Mouse (Mus musculus) forebrain, embryonic 13.5 days (tissue): ENCODE measurements around the gene Stip1. TPM values are rescaled to one million over a fixed set of nuclear protein-coding genes. Genes with fewer than 3 reads are reported as not detected.

Experiments used
- ATAC-seq: fragments of 200-750 bp; cut with Nextera tagmentation; 2 replicates; pipeline ENCODE4 v1.8.0; 2017
- H3K27ac ChIP-seq: fragments of 300-500 bp; sonication (generic); 2 replicates; pipeline ENCODE4 v1.5.1; 2015; ENCODE audit warnings: inconsistent platforms, mild to moderate bottlenecking, moderate library complexity
- H3K27me3 ChIP-seq: fragments of 300-500 bp; sonication (generic); 2 replicates; pipeline ENCODE4 v1.6.1; 2015; ENCODE audit warnings: mild to moderate bottlenecking, inconsistent platforms
- H3K36me3 ChIP-seq: fragments of 300-500 bp; sonication (generic); 2 replicates; pipeline ENCODE4 v1.6.1; 2015; ENCODE audit warnings: mild to moderate bottlenecking, inconsistent platforms; ENCODE audit not compliant: poor library complexity, severe bottlenecking
- H3K4me1 ChIP-seq: fragments of 300-500 bp; sonication (generic); 2 replicates; pipeline ENCODE4 v1.6.1; 2015; ENCODE audit warnings: inconsistent platforms
- H3K4me2 ChIP-seq: fragments of 300-500 bp; sonication (generic); 2 replicates; pipeline ENCODE4 v1.6.1; 2015; ENCODE audit warnings: inconsistent platforms, mild to moderate bottlenecking, moderate library complexity
- H3K4me3 ChIP-seq: fragments of 300-500 bp; sonication (generic); 2 replicates; pipeline ENCODE4 v1.5.1; 2015; ENCODE audit warnings: mild to moderate bottlenecking, inconsistent platforms
- H3K9ac ChIP-seq: fragments of 300-500 bp; sonication (generic); 2 replicates; pipeline ENCODE4 v1.6.1; 2015; ENCODE audit warnings: mild to moderate bottlenecking, inconsistent platforms
- H3K9me3 ChIP-seq: fragments of 300-500 bp; sonication (generic); replicated peaks from 2 replicates; pipeline ENCODE4 v1.6.1; 2016; ENCODE audit warnings: inconsistent platforms
- whole genome bisulfite sequencing: fragments of 180-500 bp; shearing (Covaris S2); methylation state at CpG from one replicate; pipeline ENCODE4 v1.1.7; 2015; 5-methylcytosine and 5-hydroxymethylcytosine counted together
- polyA plus RNA-seq: library from polyadenylated mRNA; unstranded; fragments of >200 nt; fragmentation: Nextera tagmentation; extraction: Ambion mirVana; gene quantifications from 2 replicates; pipeline ENCODE4 v1.2.1, GENCODE M21; 2015

Gene Stip1
- polyA plus RNA-seq, 1 experiment from 2014 or later, result 289 TPM

- no peak for ATAC-seq
Observed at GRCm38 (mm10) chr19:6977759-6978638, 61.8 kb downstream of the Stip1 start.

DNA sequence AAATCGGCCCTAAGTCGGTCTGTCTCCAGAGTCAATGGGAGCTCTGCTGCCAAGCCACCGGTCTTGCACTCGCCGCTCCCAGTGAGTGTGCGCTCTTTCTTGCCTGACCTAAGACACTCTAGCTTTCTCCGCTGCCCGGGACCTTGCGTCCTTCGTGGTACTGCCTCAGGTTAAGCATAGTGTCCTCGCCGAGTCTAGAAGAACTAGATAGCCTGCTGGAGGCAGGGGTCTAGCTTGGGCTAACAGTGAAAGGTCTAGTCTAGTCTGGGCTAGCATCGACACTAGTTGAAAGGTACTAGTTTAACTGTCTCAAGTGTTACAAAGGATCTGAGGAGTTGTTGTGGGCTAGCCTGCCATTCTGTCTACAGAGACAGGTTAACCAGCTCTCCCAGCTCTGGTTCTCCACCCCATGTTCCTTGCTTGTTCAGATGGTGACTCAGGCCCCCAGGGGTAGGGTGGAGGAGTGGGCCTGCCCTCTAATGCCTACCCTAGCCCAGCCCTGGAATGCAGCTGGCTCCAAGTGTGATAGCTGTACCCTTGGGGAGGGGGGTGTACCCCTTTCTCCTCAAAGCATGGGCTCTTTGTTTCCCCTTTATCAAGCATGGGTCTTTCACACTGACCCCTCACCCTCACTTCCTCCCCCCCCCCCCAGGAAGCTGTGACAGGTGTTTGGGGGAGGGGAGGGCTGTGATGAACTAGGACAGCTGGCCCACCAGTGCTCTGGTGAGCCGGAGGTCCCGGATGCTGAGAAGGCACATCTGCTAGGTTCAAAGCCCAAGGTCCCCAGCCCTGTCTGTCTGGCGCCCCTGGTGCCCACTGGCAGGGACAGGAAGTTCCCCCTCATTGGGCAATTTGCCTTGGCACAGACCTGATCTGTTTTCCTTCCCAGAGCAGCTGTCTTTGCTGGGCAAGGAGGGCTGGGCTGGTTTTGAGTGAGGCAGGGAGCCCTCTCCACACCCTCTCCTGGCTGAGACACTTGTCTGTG is 63.9 kb downstream of the Stip1 start, which contains the start of gene Plcb3:
Gene Plcb3 (minus strand): TSS at position 934 of the 985 bp plus-strand sequence.
- peaks cover 14% of the 10 kb centered on the region for H3K27me3 ChIP-seq
- peak within 1 kb of the TSS; percentile 89 for H3K4me3 ChIP-seq
- peaks cover 44% of the 10 kb centered on the region for H3K4me1 ChIP-seq
- H3K9ac ChIP-seq, result peak within 1 kb of the TSS; percentile 88
- peak; percentile 5; the same call in 1 of the 2 replicates for ATAC-seq
- peak within 1 kb of the TSS; percentile 91 for H3K4me2 ChIP-seq
- WGBS, result 0% methylated on average over 16 of the region's 16 CpGs
- peaks cover 23% of the 10 kb centered on the region for H3K36me3 ChIP-seq
- H3K27ac ChIP-seq, result peak within 1 kb of the TSS; percentile 96
- H3K9me3 ChIP-seq, result no peaks in the 10 kb centered on the region

More at GRCm38 (mm10) chr19:6977759-6978638, 61.8 kb downstream of the Stip1 start:
- peaks cover 48% of the 10 kb centered on the region for H3K4me1 ChIP-seq
- peaks cover 32% of the 10 kb centered on the region for H3K36me3 ChIP-seq
- H3K4me2 ChIP-seq, result peak overlapping the region; percentile 91
- peak overlapping the region; percentile 52 for H3K4me3 ChIP-seq
- 88% methylated on average over 13 of the region's 13 CpGs for WGBS
- no peaks in the 10 kb centered on the region for H3K27me3 ChIP-seq
- H3K9me3 ChIP-seq, result no peaks in the 10 kb centered on the region
- peak overlapping the region; percentile 86 for H3K27ac ChIP-seq
- H3K9ac ChIP-seq, result peak overlapping the region; percentile 73

- peak within 1 kb of the TSS; percentile 91 for H3K4me2 ChIP-seq
- WGBS, result under 1% methylated on average over 51 of the region's 84 CpGs
- H3K27me3 ChIP-seq, result peaks cover 26% of the 10 kb centered on the region
- peaks cover 23% of the 10 kb centered on the region for H3K36me3 ChIP-seq
- H3K9ac ChIP-seq, result peak within 1 kb of the TSS; percentile 88
- H3K4me3 ChIP-seq, result peak within 1 kb of the TSS; percentile 89
- H3K9me3 ChIP-seq, result no peaks in the 10 kb centered on the region
- H3K27ac ChIP-seq, result peak within 1 kb of the TSS; percentile 96
- H3K4me1 ChIP-seq, result peaks cover 54% of the 10 kb centered on the region
- ATAC-seq, result peak; percentile 67
Observed at GRCm38 (mm10) chr19:6974211-6975205, 65.3 kb downstream of the Stip1 start, which contains the start of gene Ppp1r14b. Ppp1r14b (plus strand) TSS chr19:6974968.

- peaks cover 21% of the 10 kb centered on the region for H3K36me3 ChIP-seq
- peak overlapping the region; percentile 91 for H3K4me2 ChIP-seq
- no peaks in the 10 kb centered on the region for H3K9me3 ChIP-seq
- H3K27me3 ChIP-seq, result peaks cover 35% of the 10 kb centered on the region
- peak overlapping the region; percentile 88; the same call in 1 of the 2 replicates for H3K9ac ChIP-seq
- 33% methylated on average over 12 of the region's 12 CpGs for WGBS
- ATAC-seq, result no peak
- peak overlapping the region; percentile 89 for H3K4me3 ChIP-seq
- no peak overlapping the region for H3K27ac ChIP-seq
- peaks cover 52% of the 10 kb centered on the region for H3K4me1 ChIP-seq
Observed at GRCm38 (mm10) chr19:6973581-6974190, 66.1 kb downstream of the Stip1 start.

DNA sequence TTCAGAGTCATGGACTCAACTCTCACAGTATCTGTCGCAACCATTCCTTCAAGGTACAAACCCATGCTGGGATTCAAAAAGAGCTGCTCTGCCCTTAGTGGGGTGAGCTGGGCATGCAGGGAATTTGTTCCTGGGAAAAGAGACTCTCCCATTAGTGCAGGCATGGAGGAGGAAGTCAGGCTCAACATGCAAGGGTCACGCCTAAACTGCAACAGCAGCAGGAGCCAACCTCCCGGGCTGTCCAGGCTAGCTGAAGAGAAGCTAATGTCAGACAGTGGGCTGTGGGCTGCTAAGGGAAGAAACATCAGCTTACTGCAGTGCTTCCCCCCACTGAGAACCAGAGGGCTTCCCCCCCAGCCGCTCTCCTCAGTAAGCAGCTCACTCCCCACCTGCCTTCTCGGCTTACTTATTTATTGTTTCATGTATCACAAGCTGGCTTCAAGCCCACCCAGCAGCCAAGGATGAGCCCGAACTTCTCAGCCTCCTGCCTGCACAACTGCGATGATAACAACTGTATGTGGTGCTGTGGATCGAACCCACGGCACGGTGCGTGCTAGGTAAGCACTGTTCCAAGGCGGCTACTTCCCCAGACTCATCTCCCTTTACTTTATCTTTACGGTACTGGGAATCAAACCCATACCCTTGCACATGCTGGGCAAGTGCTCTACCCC is 67.4 kb downstream of the Stip1 start:
- H3K4me1 ChIP-seq, result peaks cover 42% of the 10 kb centered on the region
- H3K27me3 ChIP-seq, result peaks cover 45% of the 10 kb centered on the region
- ATAC-seq, result no peak
- H3K9ac ChIP-seq, result no peak overlapping the region
- H3K36me3 ChIP-seq, result peaks cover 8% of the 10 kb centered on the region
- H3K4me3 ChIP-seq, result no peak overlapping the region
- no peaks in the 10 kb centered on the region for H3K9me3 ChIP-seq
- no peak overlapping the region for H3K27ac ChIP-seq
- WGBS, result 85% methylated on average over 13 of the region's 13 CpGs
- no peak overlapping the region for H3K4me2 ChIP-seq

- H3K4me2 ChIP-seq, result no peak overlapping the region
- H3K4me1 ChIP-seq, result peaks cover 35% of the 10 kb centered on the region
- no peak overlapping the region for H3K27ac ChIP-seq
- no peaks in the 10 kb centered on the region for H3K9me3 ChIP-seq
- H3K27me3 ChIP-seq, result peaks cover 45% of the 10 kb centered on the region
- H3K9ac ChIP-seq, result no peak overlapping the region
- no peak for ATAC-seq
- no peak overlapping the region for H3K4me3 ChIP-seq
- WGBS, result 47% methylated on average over 6 of the region's 6 CpGs
- H3K36me3 ChIP-seq, result peaks cover 2% of the 10 kb centered on the region
Observed at GRCm38 (mm10) chr19:6971644-6972043, 68.1 kb downstream of the Stip1 start.

Other genes starting within 250 kb of the Stip1 start
- 4.0 and 4.2 TPM in 2 replicates for gene Rps6ka4, start 199.3 kb downstream of the Stip1 start, polyA plus RNA-seq
- 0.19 and 0.71 TPM in 2 replicates for gene Ccdc88b, start 181.8 kb downstream of the Stip1 start, polyA plus RNA-seq
- gene Trmt112, start 130.3 kb downstream of the Stip1 start, polyA plus RNA-seq, result 141 and 167 TPM in 2 replicates
- 186 and 201 TPM in 2 replicates for gene Prdx5, start 129.9 kb downstream of the Stip1 start, polyA plus RNA-seq
- 15.3 and 15.7 TPM in 2 replicates for gene Esrra, start 118.2 kb downstream of the Stip1 start, polyA plus RNA-seq
- 0.74 TPM in 1 of 2 replicates, not detected in the other for gene Catsperz, start 114.6 kb downstream of the Stip1 start, polyA plus RNA-seq
- gene Kcnk4, start 105.5 kb downstream of the Stip1 start, polyA plus RNA-seq, result 0.25 TPM in 1 of 2 replicates, not detected in the other
- gene Bad, start 98.1 kb downstream of the Stip1 start, polyA plus RNA-seq, result 72.4 and 79.3 TPM in 2 replicates
- 32.4 and 32.8 TPM in 2 replicates for gene Gpr137, start 97.5 kb downstream of the Stip1 start, polyA plus RNA-seq
- 106 and 139 TPM in 2 replicates for gene Ppp1r14b, start 65.0 kb downstream of the Stip1 start, polyA plus RNA-seq
- gene Plcb3, start 63.5 kb downstream of the Stip1 start, polyA plus RNA-seq, result 11.0 TPM in 2 replicates
- gene Fkbp2, start 59.5 kb downstream of the Stip1 start, polyA plus RNA-seq, result 86.9 and 97.9 TPM in 2 replicates
- 33.4 and 34.6 TPM in 2 replicates for gene Vegfb, start 52.3 kb downstream of the Stip1 start, polyA plus RNA-seq
- gene Dnajc4, start 47.4 kb downstream of the Stip1 start, polyA plus RNA-seq, result 19.1 and 19.8 TPM in 2 replicates
- gene Nudt22, start 43.9 kb downstream of the Stip1 start, polyA plus RNA-seq, result 19.1 TPM in 2 replicates
- gene Trpt1, start 43.8 kb downstream of the Stip1 start, polyA plus RNA-seq, result 15.2 and 16.9 TPM in 2 replicates
- gene Fermt3, start 20.5 kb downstream of the Stip1 start, polyA plus RNA-seq, result 3.0 and 3.9 TPM in 2 replicates
- gene Macrod1, start 16.8 kb upstream of the Stip1 start, polyA plus RNA-seq, result 3.3 and 4.4 TPM in 2 replicates
- gene Flrt1, start 65.8 kb upstream of the Stip1 start, polyA plus RNA-seq, result 10.4 and 11.3 TPM in 2 replicates
- gene Otub1, start 166.3 kb upstream of the Stip1 start, polyA plus RNA-seq, result 242 and 249 TPM in 2 replicates
- gene Cox8a, start 177.6 kb upstream of the Stip1 start, polyA plus RNA-seq, result 673 and 749 TPM in 2 replicates
- 71.1 and 80.5 TPM in 2 replicates for gene Naa40, start 201.2 kb upstream of the Stip1 start, polyA plus RNA-seq
- gene Rcor2, start 227.4 kb upstream of the Stip1 start, polyA plus RNA-seq, result 58.1 and 60.6 TPM in 2 replicates